ENCODE assay signal across 8 mouse cellular contexts in genomic region chr15:100468295-100469188, GRCm38 (mm10). TPM values are rescaled to one million over a fixed set of nuclear protein-coding genes. Genes with fewer than 3 reads are reported as not detected.
A peak's percentile ranks its signal among the peaks of the same experiment; 100 is the strongest.
DNase-seq lines count a peak whose midpoint lies in the region; ATAC-seq and TF ChIP-seq lines count a peak whose summit lies in the region.

Gene Letmd1, plus strand, starts transcription at chr15:100469023.

- H3K4me1 ChIP-seq in E14TG2a.4 (replicated peaks; ENCODE audit: low read depth, low read length), result peaks cover 52% of the 10 kb centered on the region
- peaks cover 25% of the 10 kb centered on the region for H3K4me1 ChIP-seq in forebrain, embryonic 12.5 days
- peaks cover 15% of the 10 kb centered on the region for H3K4me1 ChIP-seq in heart, embryonic 16.5 days (ENCODE audit: control insufficient read depth, insufficient read depth, low read length)
- H3K4me1 ChIP-seq in liver, embryonic 14.5 days (replicated peaks; ENCODE audit: control insufficient read depth in 2 of 2, insufficient read depth in 2 of 2, low read length in 1 of 2), result peaks cover 5 to 15% of the 10 kb centered on the region in 2 experiments
- H3K4me1 ChIP-seq in stomach, embryonic 15.5 days, result 0 out of 2 replicates have a peak, but pooled peaks cover 8% of the 10 kb centered on the region

- peak within 1 kb of the TSS; percentile 75 for H3K4me2 ChIP-seq in forebrain, embryonic 12.5 days
- H3K4me2 ChIP-seq in heart, embryonic 16.5 days (ENCODE audit: low read depth, low read length), result peak within 1 kb of the TSS; percentile 93
- H3K4me2 ChIP-seq in liver, embryonic 14.5 days (ENCODE audit: low read depth), result peak within 1 kb of the TSS; percentile 78
- H3K4me2 ChIP-seq in stomach, embryonic 15.5 days, result peak within 1 kb of the TSS; percentile 77

- H3K9me3 ChIP-seq in E14TG2a.4 (ENCODE audit: low read length), result no peaks in the 10 kb centered on the region
- H3K9me3 ChIP-seq in forebrain, embryonic 12.5 days, result no peaks in the 10 kb centered on the region
- no peaks in the 10 kb centered on the region for H3K9me3 ChIP-seq in heart, embryonic 16.5 days (replicated peaks; ENCODE audit: control insufficient read depth, low read length)
- no peaks in the 10 kb centered on the region for H3K9me3 ChIP-seq in liver, embryonic 14.5 days (ENCODE audit: control insufficient read depth, low read length)
- no peaks in the 10 kb centered on the region for H3K9me3 ChIP-seq in stomach, embryonic 15.5 days

- peaks cover 20% of the 10 kb centered on the region for H3K27me3 ChIP-seq in E14TG2a.4 (ENCODE audit: insufficient read depth, low read length)
- no peaks in the 10 kb centered on the region for H3K27me3 ChIP-seq in forebrain, embryonic 12.5 days
- no peaks in the 10 kb centered on the region for H3K27me3 ChIP-seq in heart, embryonic 16.5 days (ENCODE audit: control insufficient read depth, insufficient read depth, low read length)
- H3K27me3 ChIP-seq in liver, embryonic 14.5 days (ENCODE audit: control insufficient read depth, insufficient read depth, low read length), result no peaks in the 10 kb centered on the region
- H3K27me3 ChIP-seq in stomach, embryonic 15.5 days (replicated peaks), result no peaks in the 10 kb centered on the region

- DNase-seq in c-Kit-positive CD71-positive TER-119-positive erythroid progenitor cells, embryonic 14.5 days (ENCODE audit: low spot score), result peak; percentile 57
- DNase-seq in kidney, postnatal 36 days, result peak; percentile 91 to 94
- peak; percentile 49 to 59 (median 56) for DNase-seq in liver, embryonic 14.5 days (ENCODE audit: low read depth in 3 of 3, low spot score in 3 of 3)
- DNase-seq in neural tube, embryonic 10.5 days (ENCODE audit: extremely low spot score, low spot score), result peak; percentile 83

- TF ChIP-seq EP300 in liver, embryonic 14.5 days (IDR thresholded peaks at IDR 0.05; ENCODE audit: low read depth), result no peak

- TF ChIP-seq CTCF in E14TG2a.4 (conservative IDR thresholded peaks at IDR 0.05; ENCODE audit: low read length), result peak; percentile 21; the same call in 1 of the 2 replicates
- TF ChIP-seq CTCF in liver, embryonic 14.5 days (IDR thresholded peaks at IDR 0.05; ENCODE audit: low read depth), result peak; percentile 74

- ATAC-seq in forebrain, embryonic 12.5 days (ENCODE audit: low FRiP score), result peak; percentile 95
- peak; percentile 95 for ATAC-seq in heart, embryonic 16.5 days (replicated peaks; ENCODE audit: extremely low read depth, insufficient read depth, low FRiP score)
- ATAC-seq in liver, embryonic 14.5 days (ENCODE audit: insufficient read depth), result peak; percentile 87
- peak; percentile 92 for ATAC-seq in stomach, embryonic 15.5 days (ENCODE audit: insufficient read depth, low FRiP score, low read depth)

- no peaks in the 10 kb centered on the region for H3K36me3 ChIP-seq in E14TG2a.4 (ENCODE audit: insufficient read depth, low read length)
- peaks cover 25% of the 10 kb centered on the region for H3K36me3 ChIP-seq in forebrain, embryonic 12.5 days (replicated peaks)
- H3K36me3 ChIP-seq in heart, embryonic 16.5 days (ENCODE audit: control insufficient read depth, insufficient read depth), result peaks cover 7% of the 10 kb centered on the region; the same call in 1 of the 2 replicates
- no peaks in the 10 kb centered on the region for H3K36me3 ChIP-seq in liver, embryonic 14.5 days (replicated peaks; ENCODE audit: control insufficient read depth, insufficient read depth, low read depth)
- no peaks in the 10 kb centered on the region for H3K36me3 ChIP-seq in stomach, embryonic 15.5 days

- WGBS in forebrain, embryonic 12.5 days, result 2% methylated on average over 79 of the region's 84 CpGs
- 3% methylated on average over 78 of the region's 84 CpGs for WGBS in heart, embryonic 16.5 days
- WGBS in liver, embryonic 14.5 days (ENCODE audit: insufficient replicate concordance), result 1% methylated on average over 80 of the region's 84 CpGs
- 1% methylated on average over 83 of the region's 84 CpGs for WGBS in stomach, embryonic 15.5 days

- H3K4me3 ChIP-seq in E14TG2a.4 (replicated peaks; ENCODE audit: low read length), result peak within 1 kb of the TSS; percentile 85
- H3K4me3 ChIP-seq in forebrain, embryonic 12.5 days (replicated peaks), result peak within 1 kb of the TSS; percentile 82
- peak within 1 kb of the TSS; percentile 92 for H3K4me3 ChIP-seq in heart, embryonic 16.5 days (ENCODE audit: low read length)
- H3K4me3 ChIP-seq in liver, embryonic 14.5 days (ENCODE audit: insufficient read depth in 1 of 2, low read depth in 2 of 2, low read length in 2 of 2), result peak within 1 kb of the TSS; percentile 66 to 84
- peak within 1 kb of the TSS; percentile 76 for H3K4me3 ChIP-seq in stomach, embryonic 15.5 days (replicated peaks)

- peak within 1 kb of the TSS; percentile 81 for H3K27ac ChIP-seq in forebrain, embryonic 12.5 days
- H3K27ac ChIP-seq in heart, embryonic 16.5 days (ENCODE audit: low read length), result peak within 1 kb of the TSS; percentile 90
- no peak within 1 kb of the TSS for H3K27ac ChIP-seq in liver, embryonic 14.5 days
- peak within 1 kb of the TSS; percentile 84 for H3K27ac ChIP-seq in stomach, embryonic 15.5 days

- H3K9ac ChIP-seq in forebrain, embryonic 12.5 days, result peak within 1 kb of the TSS; percentile 84
- H3K9ac ChIP-seq in heart, embryonic 16.5 days (ENCODE audit: low read length), result peak within 1 kb of the TSS; percentile 93
- H3K9ac ChIP-seq in liver, embryonic 14.5 days (replicated peaks), result peak within 1 kb of the TSS; percentile 71
- H3K9ac ChIP-seq in stomach, embryonic 15.5 days, result peak within 1 kb of the TSS; percentile 76

RNA-seq across cellular contexts. Expression of gene Letmd1, which starts in this region (rescaled TPM):
- 41.9 and 47.7 TPM in 2 replicates for polyA plus RNA-seq in forebrain, embryonic 12.5 days (2016; fragmentation: Nextera tagmentation; extraction: Ambion mirVana)
- polyA plus RNA-seq in heart, embryonic 16.5 days (2015; fragmentation: Nextera tagmentation; extraction: Ambion mirVana), result 15.3 and 15.5 TPM in 2 replicates
- polyA plus RNA-seq in liver, embryonic 14.5 days (2012; rRNA removed), result 15.2 and 18.1 TPM in 2 replicates
- polyA plus RNA-seq in liver, embryonic 14.5 days (2014; fragmentation: Nextera tagmentation; extraction: Ambion mirVana), result 9.5 and 10.6 TPM in 2 replicates
- 25.5 and 30.3 TPM in 2 replicates for polyA plus RNA-seq in stomach, embryonic 15.5 days (2015; fragmentation: Nextera tagmentation; extraction: Ambion mirVana)
